Mouse (Mus musculus) hindbrain, embryonic 12.5 days (tissue): Measurements from ENCODE around the gene Znhit2. TPM values are rescaled to one million over a fixed set of nuclear protein-coding genes. Genes with fewer than 3 reads are reported as not detected.
A peak's percentile ranks its signal among the peaks of the same experiment; 100 is the strongest.

Source experiments
- ATAC-seq: fragments of 200-750 bp; cut with Nextera tagmentation; 2 replicates; pipeline ENCODE4 v1.8.0; 2017; ENCODE audit warnings: moderate TSS enrichment; ENCODE audit not compliant: low FRiP score
- H3K27ac ChIP-seq: fragments of 300-500 bp; sonication (generic); 2 replicates; pipeline ENCODE4 v1.5.1; 2016; ENCODE audit warnings: mild to moderate bottlenecking
- H3K27me3 ChIP-seq: fragments of 300-500 bp; sonication (generic); 2 replicates; pipeline ENCODE4 v1.6.1; 2016; ENCODE audit warnings: mild to moderate bottlenecking
- H3K36me3 ChIP-seq: fragments of 300-500 bp; sonication (generic); 2 replicates; pipeline ENCODE4 v1.6.1; 2016; ENCODE audit warnings: mild to moderate bottlenecking
- H3K4me1 ChIP-seq: fragments of 300-500 bp; sonication (generic); 2 replicates; pipeline ENCODE4 v1.6.1; 2016
- H3K4me2 ChIP-seq: fragments of 300-500 bp; sonication (generic); replicated peaks from 2 replicates; pipeline ENCODE4 v1.6.1; 2016; ENCODE audit warnings: mild to moderate bottlenecking
- H3K4me3 ChIP-seq: fragments of 300-500 bp; sonication (generic); 2 replicates; pipeline ENCODE4 v1.5.1; 2016; ENCODE audit warnings: mild to moderate bottlenecking
- H3K9ac ChIP-seq: fragments of 300-500 bp; sonication (generic); 2 replicates; pipeline ENCODE4 v1.6.1; 2016; ENCODE audit warnings: mild to moderate bottlenecking, moderate library complexity
- H3K9me3 ChIP-seq: fragments of 300-500 bp; sonication (generic); replicated peaks from 2 replicates; pipeline ENCODE4 v1.6.1; 2016; ENCODE audit warnings: mild to moderate bottlenecking
- WGBS: fragments of 180-500 bp; shearing (Covaris S2); methylation state at CpG from one replicate; pipeline ENCODE4 v1.1.7; 2016; 5-methylcytosine and 5-hydroxymethylcytosine counted together
- microRNA-seq: library from miRNA; unstranded; fragments of <30 nt; microRNA quantifications from one replicate; pipeline ENCODE4, GENCODE M21; 2017
- polyA plus RNA-seq: library from polyadenylated mRNA; unstranded; fragments of >200 nt; fragmentation: Nextera tagmentation; extraction: Ambion mirVana; gene quantifications from 2 replicates; pipeline ENCODE4 v1.2.1, GENCODE M21; 2016

Znhit2 gene
- polyA plus RNA-seq, 1 experiment from 2014 or later: 34.4 TPM

GRCm38 (mm10) chr19:6085417-6085879 is 24.5 kb downstream of the Znhit2 start:
- H3K4me2 ChIP-seq: peak overlapping the region; percentile 96
- H3K9me3 ChIP-seq: no peaks in the 10 kb centered on the region
- peak overlapping the region; percentile 44 for H3K9ac ChIP-seq
- H3K27ac ChIP-seq: no peak overlapping the region
- WGBS: 2% methylated on average over 17 of the region's 17 CpGs
- H3K27me3 ChIP-seq: no peaks in the 10 kb centered on the region
- H3K36me3 ChIP-seq: peaks cover 40% of the 10 kb centered on the region
- peaks cover 18% of the 10 kb centered on the region for H3K4me1 ChIP-seq
- H3K4me3 ChIP-seq: peak overlapping the region; percentile 78
- ATAC-seq: peak; percentile 75

DNA sequence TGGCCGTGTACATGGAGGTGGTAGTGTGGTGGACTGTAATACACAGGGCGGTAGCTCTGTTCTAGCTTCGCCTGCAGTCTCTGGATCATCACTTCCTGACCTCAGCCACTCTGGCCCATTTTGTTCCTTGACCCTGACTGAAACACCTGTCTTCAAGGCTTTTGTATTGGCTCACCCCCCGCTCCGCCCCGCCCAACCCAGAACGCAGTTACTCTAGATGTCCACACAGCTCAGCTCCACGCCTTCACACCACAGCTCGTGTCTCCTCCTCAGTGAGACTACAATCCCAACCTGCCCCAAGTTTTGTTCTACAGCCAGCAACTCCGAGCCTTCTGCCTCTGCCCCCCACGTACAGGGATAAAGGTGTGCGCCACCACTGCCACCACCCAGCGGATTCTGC is 27.8 kb downstream of the Znhit2 start:
- H3K36me3 ChIP-seq: peaks cover 41% of the 10 kb centered on the region
- peaks cover 10% of the 10 kb centered on the region for H3K4me1 ChIP-seq
- H3K9ac ChIP-seq: no peak overlapping the region
- H3K4me3 ChIP-seq: no peak overlapping the region
- WGBS: 94% methylated on average over 13 of the region's 13 CpGs
- no peak overlapping the region for H3K4me2 ChIP-seq
- H3K27me3 ChIP-seq: no peaks in the 10 kb centered on the region
- H3K27ac ChIP-seq: no peak overlapping the region
- no peaks in the 10 kb centered on the region for H3K9me3 ChIP-seq
- no peak for ATAC-seq

DNA sequence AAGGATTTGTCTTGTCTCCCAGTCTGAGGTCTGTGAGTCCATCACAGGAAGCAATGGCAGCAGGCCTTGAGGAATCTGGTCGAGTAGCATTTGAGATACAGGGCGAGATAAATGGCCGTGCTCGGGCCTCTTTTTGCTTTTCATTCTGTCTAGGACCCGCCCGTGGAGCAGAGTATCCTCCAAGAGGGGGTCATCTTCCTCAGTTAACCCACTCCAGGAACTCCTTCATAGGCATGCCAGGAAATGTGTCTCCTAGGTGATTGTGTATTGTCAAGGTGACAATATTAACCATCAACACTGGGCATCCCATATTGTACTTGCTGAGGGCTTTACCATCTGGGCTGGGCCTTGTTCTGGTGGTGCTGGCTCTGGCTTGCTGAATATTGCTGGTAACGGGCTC is 33.1 kb downstream of the Znhit2 start, which contains the start of gene AC131692.1:
TSS of gene AC131692.1 (plus strand) at position 301 of the 400 bp plus-strand sequence.
- Histone ChIP-seq H3K9me3 (no peaks in the 10 kb centered on the region), H3K4me1 (no peaks in the 10 kb centered on the region), H3K27me3 (no peaks in the 10 kb centered on the region), H3K4me2 (no peak within 1 kb of the TSS), H3K9ac (no peak within 1 kb of the TSS), H3K4me3 (no peak within 1 kb of the TSS), H3K27ac (no peak within 1 kb of the TSS), H3K36me3 (peaks cover 31% of the 10 kb centered on the region)
- 91% methylated on average over 7 of the region's 7 CpGs for whole genome bisulfite sequencing
- no peak for ATAC-seq

DNA sequence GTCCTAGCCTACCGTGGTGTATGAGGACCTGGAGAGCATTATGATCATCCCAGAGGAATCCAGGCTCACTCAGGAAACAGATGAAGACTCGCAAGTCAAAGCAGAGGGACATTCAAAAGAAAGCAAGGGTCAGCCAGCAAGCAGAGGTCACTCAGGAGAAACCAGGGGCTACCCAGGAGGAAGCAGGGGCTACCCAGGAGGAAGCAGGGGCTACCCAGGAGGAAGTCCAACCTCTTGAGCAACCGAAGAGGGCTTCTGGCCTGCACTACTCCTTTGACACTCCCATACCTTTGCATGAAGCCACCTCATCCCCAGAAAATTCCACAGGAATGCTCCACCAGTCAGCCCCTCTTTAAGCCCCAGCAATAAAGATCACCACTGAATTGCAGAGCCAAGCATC is 36.9 kb downstream of the Znhit2 start:
- no peak for ATAC-seq
- H3K36me3 ChIP-seq: peaks cover 4% of the 10 kb centered on the region; the same call in 1 of the 2 replicates
- H3K4me3 ChIP-seq: no peak overlapping the region
- H3K4me1 ChIP-seq: no peaks in the 10 kb centered on the region
- WGBS: 89% methylated on average over 3 of the region's 3 CpGs
- H3K9me3 ChIP-seq: no peaks in the 10 kb centered on the region
- H3K4me2 ChIP-seq: no peak overlapping the region
- H3K9ac ChIP-seq: no peak overlapping the region
- no peak overlapping the region for H3K27ac ChIP-seq
- no peaks in the 10 kb centered on the region for H3K27me3 ChIP-seq

DNA sequence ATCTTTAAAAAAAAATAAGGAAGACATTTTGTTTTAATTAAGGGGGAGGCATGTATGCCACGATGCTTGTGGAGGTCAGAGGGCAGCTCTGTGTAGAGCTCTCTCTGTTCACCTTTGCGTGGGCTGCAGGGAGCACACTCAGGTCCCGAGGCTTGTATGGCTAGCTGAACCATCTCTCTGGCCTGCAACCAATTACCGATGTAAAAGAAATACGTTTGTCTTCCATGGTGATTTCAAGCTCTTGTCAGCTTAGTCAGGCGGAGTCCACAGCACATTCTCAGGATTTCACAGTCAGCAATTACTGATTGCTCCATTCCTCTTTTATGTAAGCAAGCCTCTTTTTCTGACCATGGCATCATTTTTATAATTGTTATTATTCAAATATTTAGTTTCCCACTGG is 40.2 kb downstream of the Znhit2 start:
- Histone ChIP-seq H3K4me3 (no peak overlapping the region), H3K4me1 (no peaks in the 10 kb centered on the region), H3K27me3 (no peaks in the 10 kb centered on the region), H3K9me3 (no peaks in the 10 kb centered on the region), H3K36me3 (no peaks in the 10 kb centered on the region), H3K9ac (no peak overlapping the region), H3K27ac (no peak overlapping the region), H3K4me2 (no peak overlapping the region)
- 54% methylated on average over 6 of the region's 6 CpGs for WGBS
- ATAC-seq: no peak

GRCm38 (mm10) chr19:6102169-6102853 is 41.3 kb downstream of the Znhit2 start:
- ATAC-seq: no peak
- no peaks in the 10 kb centered on the region for H3K36me3 ChIP-seq
- WGBS: 80% methylated on average over 6 of the region's 6 CpGs
- no peaks in the 10 kb centered on the region for H3K4me1 ChIP-seq
- no peak overlapping the region for H3K27ac ChIP-seq
- H3K9me3 ChIP-seq: no peaks in the 10 kb centered on the region
- no peak overlapping the region for H3K4me2 ChIP-seq
- no peaks in the 10 kb centered on the region for H3K27me3 ChIP-seq
- H3K9ac ChIP-seq: no peak overlapping the region
- no peak overlapping the region for H3K4me3 ChIP-seq

GRCm38 (mm10) chr19:6104476-6104875 is 43.5 kb downstream of the Znhit2 start:
- H3K4me1 ChIP-seq: no peaks in the 10 kb centered on the region
- 85% methylated on average over 4 of the region's 4 CpGs for WGBS
- H3K9ac ChIP-seq: no peak overlapping the region

DNA sequence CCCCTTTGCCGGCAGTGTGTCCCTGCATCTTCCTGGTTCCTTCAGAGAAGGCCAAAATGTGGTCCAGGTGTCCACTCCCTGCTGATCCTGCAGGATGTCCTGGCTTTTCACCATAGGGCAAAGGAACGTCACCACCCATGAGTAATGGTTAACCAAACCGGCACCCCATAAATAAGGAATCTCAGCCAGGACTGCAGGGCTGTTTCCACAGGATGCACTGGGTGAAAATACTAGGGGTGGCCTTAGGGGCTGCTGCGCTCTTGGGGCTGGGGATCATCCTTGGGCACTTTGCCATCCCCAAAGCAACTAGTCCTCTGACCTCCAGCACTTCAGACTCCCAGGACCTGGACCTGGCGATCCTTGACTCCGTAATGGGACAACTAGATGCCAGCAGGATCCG is 44.6 kb downstream of the Znhit2 start, which contains the start of gene Naaladl1:
TSS of gene Naaladl1 (plus strand) at position 197 of the 400 bp plus-strand sequence.
- 86% methylated on average over 7 of the region's 7 CpGs for WGBS
- Histone ChIP-seq H3K4me1 (no peaks in the 10 kb centered on the region), H3K27ac (no peak within 1 kb of the TSS), H3K4me2 (no peak within 1 kb of the TSS), H3K9me3 (no peaks in the 10 kb centered on the region), H3K4me3 (no peak within 1 kb of the TSS), H3K36me3 (no peaks in the 10 kb centered on the region), H3K27me3 (no peaks in the 10 kb centered on the region), H3K9ac (no peak within 1 kb of the TSS)
- ATAC-seq: no peak

More at GRCm38 (mm10) chr19:6104476-6104875, 43.5 kb downstream of the Znhit2 start:
- H3K4me3 ChIP-seq: no peak overlapping the region
- H3K27me3 ChIP-seq: no peaks in the 10 kb centered on the region
- H3K27ac ChIP-seq: no peak overlapping the region
- ATAC-seq: no peak
- no peaks in the 10 kb centered on the region for H3K36me3 ChIP-seq
- no peak overlapping the region for H3K4me2 ChIP-seq
- H3K9me3 ChIP-seq: no peaks in the 10 kb centered on the region

Small RNA genes lying within 50 kb of the gene (microRNA-seq; reads per million reads assigned to microRNA genes)
- gene Mir6988: 1.6 reads per million

Other genes starting within 250 kb of the Znhit2 start
- 28.7 and 29.9 TPM in 2 replicates for gene Frmd8, start 185.9 kb upstream of the Znhit2 start, polyA plus RNA-seq
- 2.0 and 2.2 TPM in 2 replicates for gene Slc25a45, start 183.4 kb upstream of the Znhit2 start, polyA plus RNA-seq
- gene Tigd3, start 167.0 kb upstream of the Znhit2 start, polyA plus RNA-seq: 11.0 and 11.3 TPM in 2 replicates
- 161 and 177 TPM in 2 replicates for gene Dpf2, start 148.2 kb upstream of the Znhit2 start, polyA plus RNA-seq
- 5.1 and 6.1 TPM in 2 replicates for gene Cdc42ep2, start 136.4 kb upstream of the Znhit2 start, polyA plus RNA-seq
- gene Pola2, start 97.0 kb upstream of the Znhit2 start, polyA plus RNA-seq: 47.4 and 49.2 TPM in 2 replicates
- gene Slc22a20, start 75.0 kb upstream of the Znhit2 start, polyA plus RNA-seq: not detected in 2 replicates
- gene Capn1, start 45.3 kb upstream of the Znhit2 start, polyA plus RNA-seq: 5.5 and 7.7 TPM in 2 replicates
- gene Syvn1, start 14.6 kb upstream of the Znhit2 start, polyA plus RNA-seq: 31.7 and 32.8 TPM in 2 replicates
- gene Mrpl49, start 3.4 kb upstream of the Znhit2 start, polyA plus RNA-seq: 65.1 and 67.5 TPM in 2 replicates
- gene Fau, start 3.3 kb upstream of the Znhit2 start, polyA plus RNA-seq: 561 and 621 TPM in 2 replicates
- 38.0 and 40.3 TPM in 2 replicates for gene Tm7sf2, start 7.2 kb downstream of the Znhit2 start, polyA plus RNA-seq
- 78.8 and 79.7 TPM in 2 replicates for gene Vps51, start 16.0 kb downstream of the Znhit2 start, polyA plus RNA-seq
- gene Tmem262, start 18.8 kb downstream of the Znhit2 start, polyA plus RNA-seq: not detected in 2 replicates
- 2.5 and 2.7 TPM in 2 replicates for gene Gm28374, start 21.1 kb downstream of the Znhit2 start, polyA plus RNA-seq
- 68.9 and 75.0 TPM in 2 replicates for gene Zfpl1, start 23.8 kb downstream of the Znhit2 start, polyA plus RNA-seq
- 24.5 and 25.4 TPM in 2 replicates for gene Cdca5, start 23.8 kb downstream of the Znhit2 start, polyA plus RNA-seq
- gene AC131692.1, start 33.2 kb downstream of the Znhit2 start, polyA plus RNA-seq: 0.35 and 0.38 TPM in 2 replicates
- 0.54 and 0.70 TPM in 2 replicates for gene Naaladl1, start 44.6 kb downstream of the Znhit2 start, polyA plus RNA-seq
- gene Sac3d1, start 57.5 kb downstream of the Znhit2 start, polyA plus RNA-seq: 47.9 and 48.3 TPM in 2 replicates
- gene Snx15, start 67.1 kb downstream of the Znhit2 start, polyA plus RNA-seq: 33.2 and 33.4 TPM in 2 replicates
- gene Batf2, start 79.8 kb downstream of the Znhit2 start, polyA plus RNA-seq: 0.22 TPM in 1 of 2 replicates, not detected in the other
- gene Arl2, start 80.4 kb downstream of the Znhit2 start, polyA plus RNA-seq: 91.6 and 94.6 TPM in 2 replicates
- not detected in 2 replicates for gene Majin, start 123.2 kb downstream of the Znhit2 start, polyA plus RNA-seq
- 1.4 and 1.5 TPM in 2 replicates for gene Gpha2, start 165.2 kb downstream of the Znhit2 start, polyA plus RNA-seq
- 66.3 and 72.2 TPM in 2 replicates for gene Ppp2r5b, start 174.7 kb downstream of the Znhit2 start, polyA plus RNA-seq
- gene Atg2a, start 180.5 kb downstream of the Znhit2 start, polyA plus RNA-seq: 14.7 and 15.4 TPM in 2 replicates
- 90.8 and 92.7 TPM in 2 replicates for gene Ehd1, start 215.5 kb downstream of the Znhit2 start, polyA plus RNA-seq
- 0.48 and 0.61 TPM in 2 replicates for gene Cdc42bpg, start 245.3 kb downstream of the Znhit2 start, polyA plus RNA-seq